Mouse (Mus musculus) bone marrow macrophage, adult 2 months (primary cell): ENCODE data around the gene Ulk4. TPM values are rescaled to one million over a fixed set of nuclear protein-coding genes. Genes with fewer than 3 reads are reported as not detected.

ENCODE experiments used
- H3K27ac ChIP-seq: 2 replicates; pipeline ENCODE4 v1.5.1; 2012; ENCODE audit warnings: low read depth, low read length; ENCODE audit not compliant: insufficient read depth
- H3K4me1 ChIP-seq: 2 replicates; pipeline ENCODE4 v1.6.1; 2012; ENCODE audit warnings: low read length; ENCODE audit not compliant: control insufficient read depth, insufficient read depth
- H3K4me3 ChIP-seq: 2 replicates; pipeline ENCODE4 v1.5.1; 2012; ENCODE audit warnings: mild to moderate bottlenecking, low read length, moderate library complexity; ENCODE audit not compliant: insufficient read depth
- CTCF ChIP-seq: IDR thresholded peaks from 2 replicates; pipeline ENCODE4 v1.5.1; 2012; ENCODE audit warnings: low read depth, mild to moderate bottlenecking, low read length, moderate library complexity
- POLR2A ChIP-seq: IDR thresholded peaks from 2 replicates; pipeline ENCODE4 v1.6.1; 2012; ENCODE audit warnings: mild to moderate bottlenecking, low read depth, low read length, borderline replicate concordance
- polyA plus RNA-seq: library from polyadenylated mRNA; stranded (reverse); fragments of >200 nt; gene quantifications from 2 replicates; pipeline ENCODE4 v1.2.4, GENCODE M21; 2012; ENCODE audit not compliant: missing spikeins, insufficient read depth, insufficient read length

Ulk4 gene
- polyA plus RNA-seq, 1 experiment: 1.3 TPM

DNA sequence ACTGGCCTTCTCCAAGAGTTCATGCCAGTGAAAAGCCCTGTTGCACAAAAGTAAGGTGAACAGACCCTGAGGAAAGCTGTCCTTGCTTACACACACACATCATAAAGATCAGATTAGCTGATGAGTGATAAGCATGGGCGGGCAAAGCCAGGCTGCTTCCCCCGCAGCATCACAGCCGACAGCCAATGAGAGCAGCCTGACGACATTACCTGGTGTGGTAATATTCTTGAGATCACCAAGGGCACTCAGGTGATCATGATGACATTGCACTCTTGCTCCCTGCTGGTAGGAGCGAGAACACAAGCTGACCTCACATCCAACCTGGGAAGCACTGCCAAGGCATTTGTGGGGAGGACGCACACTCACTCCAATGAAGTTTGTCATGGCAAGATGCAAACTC lies 104.9 kb downstream of the Ulk4 start:
- no peaks in the 10 kb centered on the region for H3K4me1 ChIP-seq
- H3K4me3 ChIP-seq: no peak overlapping the region
- H3K27ac ChIP-seq: no peak overlapping the region
- TF ChIP-seq POLR2A (no peak), CTCF (no peak)

DNA sequence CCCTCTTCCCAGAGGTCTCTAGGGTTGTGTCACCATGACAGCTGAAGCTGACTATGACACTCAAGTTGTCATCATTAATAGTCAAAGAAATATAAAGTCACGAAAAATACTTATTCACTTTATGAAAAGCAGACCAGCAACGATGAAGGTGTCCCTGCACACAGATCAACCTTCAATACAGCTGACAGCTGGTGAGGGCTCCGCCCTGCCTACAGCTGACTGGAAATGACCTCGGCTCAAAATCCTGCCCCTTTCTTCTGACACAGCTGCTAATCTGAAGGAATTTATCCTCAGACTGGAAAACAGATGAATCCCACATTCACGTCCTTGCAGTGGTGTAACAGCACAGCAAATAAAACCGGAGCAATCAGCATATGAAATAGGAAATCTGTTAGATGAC lies 105.4 kb downstream of the Ulk4 start:
- TF ChIP-seq POLR2A (no peak), CTCF (no peak)
- H3K4me3 ChIP-seq: no peak overlapping the region
- H3K27ac ChIP-seq: no peak overlapping the region
- no peaks in the 10 kb centered on the region for H3K4me1 ChIP-seq

DNA sequence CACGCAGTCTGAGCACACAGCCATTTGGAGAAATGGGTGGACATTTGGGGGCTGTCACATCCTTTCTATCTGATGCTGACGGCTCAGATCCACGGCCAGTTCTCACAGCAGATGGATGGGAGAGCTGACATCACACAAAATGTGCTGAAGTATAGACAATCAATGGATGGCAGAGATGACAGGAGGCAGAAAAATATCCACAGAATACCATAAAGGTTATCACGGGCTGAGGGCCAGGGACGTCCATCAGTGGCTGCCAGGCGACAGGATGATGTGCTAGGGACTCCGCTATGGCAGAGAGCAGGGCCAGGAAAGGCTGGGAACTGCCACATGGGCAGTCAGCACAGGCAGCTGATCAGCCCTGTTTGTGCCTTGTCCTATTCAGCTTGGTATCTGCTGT lies 112.4 kb downstream of the Ulk4 start:
- no peak overlapping the region for H3K4me3 ChIP-seq
- no peaks in the 10 kb centered on the region for H3K4me1 ChIP-seq
- H3K27ac ChIP-seq: no peak overlapping the region
- TF ChIP-seq CTCF (no peak), POLR2A (no peak)

DNA sequence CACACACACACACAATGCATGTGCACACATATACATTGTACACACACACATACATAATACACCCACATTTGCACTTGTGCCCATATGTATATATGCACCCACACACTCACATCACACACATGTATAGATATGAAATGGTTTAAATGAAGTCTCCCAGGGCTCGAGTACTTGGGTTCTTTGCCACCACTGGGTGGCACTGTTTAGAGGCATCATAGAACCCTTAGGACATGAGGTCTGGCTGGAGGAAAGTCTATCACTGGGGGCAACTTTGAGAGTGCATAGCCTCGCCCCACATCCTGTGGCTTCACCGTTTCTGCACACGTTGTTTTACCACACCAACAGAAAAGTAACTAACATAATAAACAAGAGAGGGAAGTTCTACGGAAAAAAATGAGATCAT lies 114.2 kb downstream of the Ulk4 start:
- Histone ChIP-seq H3K4me1 (no peaks in the 10 kb centered on the region), H3K27ac (no peak overlapping the region), H3K4me3 (no peak overlapping the region)
- TF ChIP-seq CTCF (peak; percentile 43; the same call in 1 of the 2 replicates), POLR2A (no peak)

DNA sequence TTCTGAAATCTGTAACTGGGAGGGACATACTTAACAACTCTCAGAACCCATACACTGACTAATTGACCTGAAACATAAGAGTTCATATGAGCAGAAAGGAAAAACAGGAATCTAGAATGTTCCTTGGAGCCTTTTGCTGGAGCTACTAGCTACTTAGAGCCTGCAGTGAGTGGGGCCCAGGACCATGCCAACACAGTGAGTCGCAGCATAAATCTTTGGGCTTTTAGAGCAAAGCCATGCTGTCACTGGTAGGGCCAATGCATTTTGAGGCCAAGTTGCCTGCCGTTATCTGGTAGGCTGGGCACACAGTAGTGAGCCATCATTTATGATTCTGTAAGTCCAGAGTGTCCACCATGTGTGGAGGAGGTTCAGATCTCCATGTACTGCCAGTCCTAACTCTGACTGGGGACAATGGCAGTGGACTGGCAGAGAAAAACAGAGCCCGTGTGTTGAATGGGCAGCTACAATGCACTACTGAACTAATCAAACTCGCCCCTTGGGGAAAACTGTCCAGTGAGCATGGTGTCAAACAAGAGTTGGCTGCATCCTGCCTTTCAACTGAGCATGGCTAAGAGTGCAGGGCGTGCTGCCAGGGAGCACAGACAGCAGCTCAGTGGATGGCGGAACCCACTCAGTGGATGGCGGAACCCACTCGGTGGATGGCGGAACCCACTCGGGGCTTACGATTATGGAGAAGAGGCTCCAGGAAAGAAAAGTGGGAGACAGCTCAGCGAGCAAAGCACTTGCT lies 115.0 kb downstream of the Ulk4 start:
- TF ChIP-seq CTCF: no peak
- no peak for TF ChIP-seq POLR2A
- Histone ChIP-seq H3K4me1 (no peaks in the 10 kb centered on the region), H3K4me3 (no peak overlapping the region), H3K27ac (no peak overlapping the region)

DNA sequence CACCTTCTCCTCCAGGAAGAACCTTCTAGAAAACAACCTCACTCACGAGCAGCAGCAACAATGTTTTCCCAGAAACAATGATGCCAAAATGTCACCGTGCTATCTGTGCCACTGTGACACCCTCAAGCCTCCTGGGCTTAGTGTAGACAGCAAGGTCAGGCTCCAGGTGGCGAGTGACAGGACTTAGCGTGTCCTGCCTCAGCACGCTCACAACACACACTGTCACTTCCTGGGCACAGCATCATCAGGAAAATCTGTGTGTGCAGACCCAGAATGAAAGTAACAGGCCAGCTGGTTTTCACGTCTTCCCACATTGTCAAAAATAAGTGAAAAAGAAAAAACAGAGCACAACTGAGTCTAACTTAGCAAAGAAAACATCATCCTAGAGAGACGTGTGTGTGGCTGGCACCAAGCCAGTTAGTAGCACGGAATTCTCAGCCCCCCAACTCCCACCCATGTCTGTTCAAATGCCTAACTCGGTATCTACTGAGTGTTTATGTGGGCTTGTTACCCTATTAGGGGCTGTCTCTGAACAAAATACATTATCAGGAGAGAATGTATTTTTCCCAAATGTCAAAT lies 120.7 kb downstream of the Ulk4 start:
- H3K27ac ChIP-seq: no peak overlapping the region
- H3K4me3 ChIP-seq: no peak overlapping the region
- H3K4me1 ChIP-seq: no peaks in the 10 kb centered on the region
- TF ChIP-seq CTCF (no peak), POLR2A (no peak)

DNA sequence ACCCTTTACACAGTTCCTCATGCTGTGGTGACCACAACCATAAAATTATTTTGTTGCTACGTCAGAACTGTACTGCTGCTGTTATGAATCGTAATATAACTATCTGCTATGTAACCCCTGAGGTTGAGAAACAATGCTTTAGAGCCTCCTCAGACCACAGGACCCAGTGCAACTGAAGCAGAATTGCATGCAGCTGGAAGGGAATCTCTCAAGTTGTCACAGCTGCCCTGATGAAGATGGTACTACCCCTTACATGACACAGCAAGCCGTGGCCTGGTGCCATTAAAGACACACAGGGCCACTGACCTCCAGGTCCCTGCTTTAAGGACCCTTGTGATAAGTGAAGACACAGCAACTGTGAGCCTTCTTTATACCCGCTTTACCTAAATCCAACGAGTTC lies 123.7 kb downstream of the Ulk4 start:
- H3K4me1 ChIP-seq: no peaks in the 10 kb centered on the region
- no peak for TF ChIP-seq CTCF
- TF ChIP-seq POLR2A: no peak
- no peak overlapping the region for H3K27ac ChIP-seq
- H3K4me3 ChIP-seq: no peak overlapping the region

DNA sequence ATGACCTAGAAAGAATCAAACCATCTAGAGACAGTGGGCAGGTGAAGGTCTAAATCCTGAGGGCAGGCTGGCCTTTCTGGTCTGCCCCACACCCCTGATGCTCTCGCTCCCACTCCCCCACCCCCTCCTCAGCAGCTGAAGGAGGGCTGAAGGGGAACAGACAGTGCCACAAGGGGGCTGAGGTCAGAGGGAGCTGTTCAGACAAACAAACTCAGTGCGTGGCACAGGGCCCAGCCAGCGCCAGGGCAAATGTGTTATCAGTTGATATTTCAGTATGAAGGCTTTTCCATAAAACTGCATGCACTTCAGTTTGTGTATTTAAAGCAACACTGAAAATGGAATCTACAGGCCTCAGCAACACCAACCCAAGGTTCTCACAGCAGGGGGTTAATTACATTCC lies 128.4 kb downstream of the Ulk4 start:
- no peak overlapping the region for H3K27ac ChIP-seq
- TF ChIP-seq POLR2A: no peak
- TF ChIP-seq CTCF: no peak
- H3K4me3 ChIP-seq: no peak overlapping the region
- H3K4me1 ChIP-seq: no peaks in the 10 kb centered on the region

DNA sequence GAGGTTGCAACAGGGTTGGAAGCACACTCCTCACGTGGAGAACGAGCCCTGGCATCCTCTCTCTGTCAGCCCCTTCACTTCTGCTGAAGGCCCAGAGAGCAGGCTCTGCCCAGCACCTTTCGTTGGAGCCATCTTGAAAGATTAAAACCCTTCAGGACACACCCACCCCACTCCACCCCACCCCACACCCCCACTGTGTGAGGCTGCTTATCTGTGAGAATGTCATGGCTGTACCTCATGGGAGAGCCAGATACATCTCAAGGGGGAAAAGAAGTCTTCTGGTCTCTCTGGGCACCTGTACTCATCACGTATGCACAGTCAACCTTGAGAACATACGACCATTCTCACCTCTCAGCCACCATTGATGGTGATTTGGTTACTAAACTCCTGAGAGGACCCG lies 133.8 kb downstream of the Ulk4 start:
- TF ChIP-seq POLR2A: no peak
- no peak for TF ChIP-seq CTCF
- Histone ChIP-seq H3K4me1 (no peaks in the 10 kb centered on the region), H3K27ac (no peak overlapping the region)

DNA sequence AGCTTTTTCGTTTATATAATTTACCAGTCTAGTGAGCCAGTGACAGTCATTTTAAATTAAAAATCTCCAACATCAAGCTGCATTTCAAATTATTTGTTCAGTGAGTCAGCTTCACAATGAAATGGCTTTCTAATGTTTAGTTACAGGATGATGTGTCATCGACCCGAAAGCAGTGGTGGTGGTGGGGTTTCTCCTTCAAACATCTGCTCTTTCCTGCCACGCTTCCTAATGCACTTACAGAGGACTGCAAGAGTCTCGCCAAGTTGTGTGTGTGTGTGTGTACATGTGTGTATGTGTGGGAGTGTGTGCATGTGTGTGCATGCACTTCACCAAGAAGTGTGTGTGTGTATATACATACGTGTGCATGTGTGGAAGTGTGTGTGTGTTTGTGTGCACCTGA lies 144.4 kb downstream of the Ulk4 start:
- no peak overlapping the region for H3K27ac ChIP-seq
- H3K4me1 ChIP-seq: no peaks in the 10 kb centered on the region
- no peak overlapping the region for H3K4me3 ChIP-seq
- TF ChIP-seq CTCF (no peak), POLR2A (no peak)

More for the DNA sequence above, 133.8 kb downstream of the Ulk4 start:
- no peak overlapping the region for H3K4me3 ChIP-seq

DNA sequence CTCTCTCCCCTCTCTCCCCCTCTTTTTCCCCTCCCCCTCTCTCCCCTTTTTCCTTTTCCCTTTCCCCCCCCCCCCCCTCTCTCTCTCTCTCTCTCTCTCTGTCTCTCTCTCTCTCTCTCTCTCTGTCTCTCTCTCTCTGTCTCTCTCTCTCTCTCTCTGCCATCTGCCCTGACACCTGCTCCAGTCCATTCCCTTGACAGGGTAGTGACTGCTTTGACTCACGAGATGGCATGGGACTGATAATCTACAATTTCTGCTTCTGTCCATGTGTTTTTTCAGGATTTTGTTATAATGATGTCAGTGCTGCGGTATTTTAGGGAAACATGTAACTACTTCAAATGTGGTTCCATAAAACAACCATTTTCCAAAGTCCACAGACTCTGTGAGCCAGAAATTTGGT lies 147.5 kb downstream of the Ulk4 start:
- Histone ChIP-seq H3K4me3 (no peak overlapping the region), H3K4me1 (no peaks in the 10 kb centered on the region), H3K27ac (no peak overlapping the region)
- TF ChIP-seq CTCF (no peak), POLR2A (no peak)
